Mouse (Mus musculus): ENCODE data around the gene Acbd5.

Acbd5 gene

GRCm38 (mm10) chr2:23068370-23068737, 387 bp downstream of the Acbd5 start:
- in situ Hi-C loops (cut with MboI, MseI) = no loop called here

GRCm38 (mm10) chr2:23068894-23069744, 1.2 kb downstream of the Acbd5 start:
- in situ Hi-C loops (cut with MboI, MseI) = no loop called here

DNA sequence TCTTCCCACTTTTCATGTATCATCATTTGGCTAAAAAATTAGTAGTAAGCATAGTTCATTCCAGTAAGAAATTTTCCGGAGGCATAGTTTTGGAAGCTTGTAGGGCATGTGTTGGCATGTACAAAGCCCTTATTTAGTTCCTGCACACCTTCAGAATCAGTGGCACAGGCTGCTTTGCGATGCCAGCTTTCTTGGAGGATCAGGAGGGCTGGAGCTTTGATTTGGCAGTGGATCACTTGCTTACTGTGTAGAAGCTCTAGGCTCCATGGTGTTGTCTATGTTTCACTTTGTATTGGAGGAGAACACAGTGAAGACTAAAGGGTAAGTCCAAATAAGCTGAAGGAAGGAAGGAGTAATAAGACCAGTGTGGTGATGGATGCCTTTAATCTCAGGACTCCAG, 2.5 kb downstream of the Acbd5 start:
- in situ Hi-C loops (cut with MboI, MseI) = no loop called here

- in situ Hi-C loops (cut with MboI, MseI) = no loop called here
Measured at GRCm38 (mm10) chr2:23071406-23071805, 3.4 kb downstream of the Acbd5 start.

DNA sequence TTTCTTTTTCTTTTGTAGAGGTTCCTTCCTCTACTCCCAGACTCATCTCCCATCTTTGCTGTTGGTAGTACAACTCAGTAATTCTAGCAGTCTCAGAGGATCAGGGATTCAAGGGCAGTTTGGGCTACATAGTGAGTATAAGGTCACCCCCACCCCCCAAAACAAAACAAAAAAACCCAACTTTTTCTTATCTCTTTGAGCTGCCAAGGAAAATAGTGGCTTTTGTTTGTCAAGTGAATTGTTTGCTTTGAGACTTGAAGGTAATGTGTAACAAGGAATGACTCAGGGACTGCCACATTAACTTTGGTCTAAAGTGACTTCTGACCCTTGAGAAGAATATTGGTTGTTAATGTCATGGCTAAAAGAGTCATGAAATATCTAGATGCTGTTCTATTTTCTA, 7.9 kb downstream of the Acbd5 start:
- in situ Hi-C loops (cut with MboI, MseI) = no loop called here

- in situ Hi-C loops (cut with MboI, MseI) = no loop called here
Measured at GRCm38 (mm10) chr2:23076783-23077182, 8.8 kb downstream of the Acbd5 start.

DNA sequence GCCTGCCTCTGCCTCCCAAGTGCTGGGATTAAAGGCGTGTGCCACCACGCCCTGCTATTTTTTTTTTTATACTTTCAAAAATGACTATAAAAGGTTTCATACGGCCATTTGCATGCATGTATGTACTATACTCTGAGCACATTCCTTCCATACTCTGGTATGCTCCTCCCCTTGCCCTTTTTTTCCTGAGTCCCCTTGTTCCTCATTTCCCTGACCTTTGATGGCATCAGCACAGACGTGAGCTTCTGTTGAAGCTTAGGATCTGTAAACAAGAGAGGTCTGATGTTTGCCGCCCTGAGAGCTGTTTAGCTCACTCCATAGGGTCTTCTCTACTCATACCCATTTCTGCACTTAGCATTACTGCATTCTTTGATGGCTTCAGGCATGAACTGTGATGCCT, 9.7 kb downstream of the Acbd5 start:
- in situ Hi-C loops (cut with MboI, MseI) = no loop called here

GRCm38 (mm10) chr2:23078588-23078987, 10.6 kb downstream of the Acbd5 start:
- in situ Hi-C loops (cut with MboI, MseI) = no loop called here

GRCm38 (mm10) chr2:23084540-23084939, 16.6 kb downstream of the Acbd5 start:
- in situ Hi-C loops (cut with MboI, MseI) = no loop called here

DNA sequence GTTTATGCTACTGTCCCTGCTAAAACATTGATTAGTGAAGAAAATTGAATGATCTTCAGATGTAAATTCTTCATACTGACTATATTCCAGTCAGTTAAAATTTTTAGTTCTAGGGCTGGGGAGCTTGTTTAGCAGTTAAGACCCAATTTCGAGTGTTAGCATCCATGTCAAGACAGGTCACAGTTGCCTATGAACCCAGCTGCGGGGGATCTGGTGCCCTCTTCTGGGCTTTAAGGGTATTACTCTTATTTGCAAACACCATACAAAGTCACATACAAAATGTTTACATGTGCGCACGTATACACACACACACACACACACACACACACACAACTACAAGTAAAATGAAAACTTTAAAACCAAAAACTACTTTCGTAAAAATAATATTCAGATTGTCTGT, 24.2 kb downstream of the Acbd5 start:
- in situ Hi-C loops (cut with MboI, MseI) = loop anchor here (5.0 kb wide), 1 partner anchor 50 kb away; the partner anchor contains the start of gene Abi1

- in situ Hi-C loops (cut with MboI, MseI) = no loop called here
Measured at GRCm38 (mm10) chr2:23097028-23097427, 29.1 kb downstream of the Acbd5 start.

GRCm38 (mm10) chr2:23102266-23102665, 34.3 kb downstream of the Acbd5 start:
- in situ Hi-C loops (cut with MboI, MseI) = no loop called here

- in situ Hi-C loops (cut with MboI, MseI) = no loop called here
Measured at GRCm38 (mm10) chr2:23119573-23119972, 51.6 kb downstream of the Acbd5 start.

- in situ Hi-C loops (cut with MboI, MseI) = no loop called here
Measured at GRCm38 (mm10) chr2:23155199-23155621, 87.2 kb downstream of the Acbd5 start.

DNA sequence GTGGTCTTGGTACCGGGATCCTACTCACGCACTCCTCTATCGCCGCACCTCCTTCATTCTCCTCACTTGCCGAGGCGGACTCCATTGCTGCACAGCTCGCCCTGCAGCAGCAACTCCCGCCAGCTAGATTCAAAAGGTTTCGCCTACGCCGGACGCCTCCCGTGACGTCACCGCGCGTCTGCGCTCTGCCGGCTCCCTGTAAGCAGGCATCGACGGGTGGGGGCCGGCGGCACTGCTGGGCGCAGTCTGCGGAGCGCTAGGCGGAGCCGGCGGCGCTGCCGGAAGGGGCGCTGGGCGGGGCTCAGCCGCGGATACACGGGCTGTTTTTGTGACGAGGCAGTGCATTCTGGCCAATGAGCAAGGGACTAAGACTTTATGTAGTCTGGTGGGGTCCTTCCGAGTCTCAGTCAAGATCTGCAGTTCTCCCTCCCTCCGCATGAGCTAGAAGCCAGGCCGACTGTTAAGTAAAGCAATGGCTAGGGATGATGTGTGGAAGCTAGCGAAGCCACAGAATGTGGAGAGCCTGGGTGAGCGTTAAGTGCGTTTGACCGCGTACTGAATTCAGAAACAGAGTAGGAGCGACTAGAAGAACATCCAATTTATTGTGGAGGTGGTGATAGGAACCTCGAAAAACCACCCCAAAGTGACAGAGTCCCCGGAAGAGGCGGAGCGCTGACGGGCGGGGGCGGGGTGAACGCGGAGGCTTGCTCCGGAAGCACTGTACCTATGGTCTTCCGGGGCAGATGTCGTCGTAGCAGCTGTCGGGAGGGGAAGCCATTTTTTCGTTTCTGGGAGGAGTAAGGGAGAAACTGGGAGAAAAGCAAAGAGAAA, 88.0 kb downstream of the Acbd5 start, which contains the start of the genes Mastl and Yme1l1:
TSS of gene Mastl (minus strand) at position 248 of the 831 bp plus-strand sequence.
TSS of gene Yme1l1 (plus strand) at position 593 of the 831 bp plus-strand sequence.
- in situ Hi-C loops (cut with MboI, MseI) = no loop called here

DNA sequence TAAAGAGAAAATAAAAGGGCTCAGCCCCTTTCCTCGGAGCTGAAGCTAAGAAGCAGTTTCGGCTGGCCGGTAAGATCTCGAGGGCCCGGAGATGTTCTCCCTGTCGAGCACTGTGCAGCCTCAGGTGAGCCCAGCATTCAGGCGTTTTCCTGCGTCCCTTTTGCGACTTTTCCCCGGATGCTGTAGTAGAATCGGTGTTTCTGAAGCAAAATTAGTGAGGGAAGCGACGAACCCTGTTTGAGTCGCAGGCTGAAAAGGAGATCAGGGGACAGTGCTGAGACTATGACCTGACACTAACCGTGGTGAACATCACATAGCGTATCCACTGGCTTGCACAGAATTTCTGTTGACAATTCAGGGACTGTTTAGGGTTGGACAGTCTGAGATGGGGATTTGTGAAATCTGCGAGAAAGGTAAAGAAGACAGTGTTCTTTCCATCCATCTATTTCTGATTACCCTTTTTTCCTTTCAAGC, 88.7 kb downstream of the Acbd5 start:
- in situ Hi-C loops (cut with MboI, MseI) = no loop called here

Measured in regulatory T cell (primary cell).